Mouse (Mus musculus) retina, embryonic 14.5 days (tissue): Measurements from ENCODE around the gene Skor1.

Experiments used
- DNase-seq: peaks from one replicate; pipeline ENCODE4 v3.0.0-alpha.2; 2015; ENCODE audit warnings: low spot score

Gene Skor1

GRCm38 (mm10) chr9:63133659-63134058, 15.1 kb downstream of the Skor1 start:
- DNase-seq = no peak

- peak; percentile 96 for DNase-seq
Measured at GRCm38 (mm10) chr9:63132673-63133601, 15.8 kb downstream of the Skor1 start.

GRCm38 (mm10) chr9:63131957-63132602, 16.7 kb downstream of the Skor1 start:
- peak; percentile 56 for DNase-seq

- DNase-seq = no peak
Measured at GRCm38 (mm10) chr9:63129641-63130041, 19.1 kb downstream of the Skor1 start.

- no peak for DNase-seq
Measured at GRCm38 (mm10) chr9:63124512-63124911, 24.2 kb downstream of the Skor1 start.

- DNase-seq = peak; percentile 96
Measured at GRCm38 (mm10) chr9:63123451-63124438, 25.0 kb downstream of the Skor1 start.

GRCm38 (mm10) chr9:63122161-63122833, 26.5 kb downstream of the Skor1 start:
- DNase-seq = no peak

GRCm38 (mm10) chr9:63118385-63118784, 30.4 kb downstream of the Skor1 start:
- DNase-seq = peak; percentile 13

- DNase-seq = no peak
Measured at GRCm38 (mm10) chr9:63112514-63112913, 36.2 kb downstream of the Skor1 start.

- DNase-seq = no peak
Measured at GRCm38 (mm10) chr9:63109782-63110087, 39.0 kb downstream of the Skor1 start.

- DNase-seq = peak; percentile 84
Measured at GRCm38 (mm10) chr9:63109020-63109781, 39.6 kb downstream of the Skor1 start.

GRCm38 (mm10) chr9:63108580-63108979, 40.2 kb downstream of the Skor1 start:
- DNase-seq = peak; percentile 33

- DNase-seq = no peak
Measured at GRCm38 (mm10) chr9:63100660-63101059, 48.1 kb downstream of the Skor1 start.

GRCm38 (mm10) chr9:63099876-63100275, 48.9 kb downstream of the Skor1 start:
- DNase-seq = no peak

GRCm38 (mm10) chr9:63099344-63099743, 49.4 kb downstream of the Skor1 start:
- DNase-seq = no peak

GRCm38 (mm10) chr9:63098887-63099286, 49.9 kb downstream of the Skor1 start:
- no peak for DNase-seq

- DNase-seq = no peak
Measured at GRCm38 (mm10) chr9:63097204-63097603, 51.6 kb downstream of the Skor1 start.

- DNase-seq = no peak
Measured at GRCm38 (mm10) chr9:63094030-63094429, 54.7 kb downstream of the Skor1 start.

GRCm38 (mm10) chr9:63092567-63092966, 56.2 kb downstream of the Skor1 start:
- DNase-seq = no peak

- DNase-seq = peak; percentile 76
Measured at GRCm38 (mm10) chr9:63091971-63092528, 56.7 kb downstream of the Skor1 start.
